Mouse (Mus musculus) heart, embryonic 11.5 days (tissue): Measurements from ENCODE around the gene 4921511C20Rik. TPM values are rescaled to one million over a fixed set of nuclear protein-coding genes. Genes with fewer than 3 reads are reported as not detected.

Experiments
- ATAC-seq: fragments of 200-750 bp; cut with Nextera tagmentation; replicated peaks from 2 replicates; pipeline ENCODE4 v1.8.0; 2017; ENCODE audit warnings: moderate library complexity; ENCODE audit not compliant: insufficient number of reproducible peaks, low FRiP score, low TSS enrichment
- H3K27ac ChIP-seq: fragments of 300-500 bp; sonication (generic); 2 replicates; pipeline ENCODE4 v1.5.1; 2014; ENCODE audit warnings: mild to moderate bottlenecking, low read depth, low read length
- H3K27me3 ChIP-seq: fragments of 300-500 bp; sonication (generic); 2 replicates; pipeline ENCODE4 v1.6.1; 2014; ENCODE audit warnings: mild to moderate bottlenecking, low read length, mixed read lengths; ENCODE audit not compliant: control insufficient read depth, insufficient read depth
- H3K36me3 ChIP-seq: fragments of 300-500 bp; sonication (generic); 2 replicates; pipeline ENCODE4 v1.6.1; 2014; ENCODE audit warnings: mild to moderate bottlenecking, low read length, moderate library complexity, mixed read lengths; ENCODE audit not compliant: control insufficient read depth, insufficient read depth
- H3K4me1 ChIP-seq: fragments of 300-500 bp; sonication (generic); 2 replicates; pipeline ENCODE4 v1.6.1; 2014; ENCODE audit warnings: low read length; ENCODE audit not compliant: control insufficient read depth, insufficient read depth
- H3K4me2 ChIP-seq: fragments of 300-500 bp; sonication (generic); 2 replicates; pipeline ENCODE4 v1.6.1; 2014; ENCODE audit warnings: mild to moderate bottlenecking, moderate library complexity
- H3K4me3 ChIP-seq: fragments of 300-500 bp; sonication (generic); 2 replicates; pipeline ENCODE4 v1.5.1; 2014; ENCODE audit warnings: low read depth, low read length
- H3K9ac ChIP-seq: fragments of 300-500 bp; sonication (generic); 2 replicates; pipeline ENCODE4 v1.6.1; 2014; ENCODE audit warnings: mild to moderate bottlenecking, low read depth, low read length, moderate library complexity
- H3K9me3 ChIP-seq: fragments of 300-500 bp; sonication (generic); replicated peaks from 2 replicates; pipeline ENCODE4 v1.6.1; 2016; ENCODE audit warnings: low read length; ENCODE audit not compliant: control insufficient read depth
- WGBS: fragments of 180-500 bp; shearing (Covaris S2); extraction: QIAGEN DNeasy Blood & Tissue Kit; methylation state at CpG from one replicate; pipeline ENCODE4 v1.1.7; 2014; ENCODE audit not compliant: insufficient replicate concordance; 5-methylcytosine and 5-hydroxymethylcytosine counted together
- polyA plus RNA-seq: library from polyadenylated mRNA; unstranded; fragments of >200 nt; fragmentation: Nextera tagmentation; extraction: Ambion mirVana; gene quantifications from 2 replicates; pipeline ENCODE4 v1.2.1, GENCODE M21; 2014

4921511C20Rik gene
- polyA plus RNA-seq: not detected in 2 replicates

DNA sequence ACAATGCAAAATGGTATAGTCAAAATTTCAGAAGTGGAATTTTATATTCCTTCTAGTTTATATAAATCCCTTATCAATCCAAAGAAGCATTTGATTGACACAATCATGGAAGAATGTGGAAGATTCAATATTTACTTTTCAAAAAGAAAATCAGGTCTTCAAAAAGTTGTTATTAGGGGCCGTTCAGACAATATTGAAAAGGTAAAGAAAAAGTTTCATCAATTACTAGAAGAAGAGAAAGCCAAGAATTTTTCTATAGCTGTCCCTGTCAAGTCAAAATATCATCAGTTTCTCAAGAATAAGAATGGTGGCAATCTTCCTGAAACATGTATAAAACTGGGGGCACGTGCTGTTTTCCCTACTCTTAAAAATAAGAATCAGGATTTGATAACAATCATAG lies at the start of gene 4921511C20Rik:
4921511C20Rik (plus strand) TSS at position 301 of the 400 bp plus-strand sequence.
- Histone ChIP-seq H3K9me3 (no peaks in the 10 kb centered on the region), H3K27ac (no peak within 1 kb of the TSS), H3K4me3 (no peak within 1 kb of the TSS), H3K4me2 (no peak within 1 kb of the TSS), H3K9ac (no peak within 1 kb of the TSS), H3K36me3 (no peaks in the 10 kb centered on the region), H3K4me1 (no peaks in the 10 kb centered on the region), H3K27me3 (no peaks in the 10 kb centered on the region)
- no peak for ATAC-seq
- WGBS: 86% methylated on average over 2 of the region's 2 CpGs
